Mouse (Mus musculus) neutrophil, adult 59 days (primary cell): ENCODE data around the gene 4932415D10Rik. TPM values are rescaled to one million over a fixed set of nuclear protein-coding genes. Genes with fewer than 3 reads are reported as not detected.

Experiments used
- total RNA-seq, 2 experiments: library from RNA; stranded (reverse); gene quantifications; 1 replicate in 1 of 2; 2 replicates in 1 of 2; pipeline ENCODE4 v1.2.4; 2023

4932415D10Rik gene
- total RNA-seq = not detected

GRCm38 (mm10) chr10:82316482-82316881, at the start of gene 4932415D10Rik:
TSS of gene 4932415D10Rik (minus strand) at chr10:82316582.

GRCm38 (mm10) chr10:82354083-82355010, 38.0 kb upstream of the 4932415D10Rik start, which contains the start of gene Gm4924:
TSS of gene Gm4924 (plus strand) at chr10:82354255.

GRCm38 (mm10) chr10:82240742-82241400, 75.5 kb downstream of the 4932415D10Rik start, which contains the start of gene Zfp938:
TSS of gene Zfp938 (minus strand) at chr10:82241280.

Other genes with a start within 250 kb of the 4932415D10Rik start
- gene BC024063, start 233.2 kb downstream of the 4932415D10Rik start, total RNA-seq = 1 to 10 TPM; 1.6 to 1.8 TPM
- gene AU041133, start 188.6 kb downstream of the 4932415D10Rik start, total RNA-seq = 1 to 10 TPM in 1 of 2 experiments, under 1 TPM in 1; 0.87 to 1.3 TPM
- gene Zfp938, start 75.3 kb downstream of the 4932415D10Rik start, total RNA-seq = 1 to 10 TPM in 1 of 2 experiments, under 1 TPM in 1; 0.84 to 1.5 TPM
- gene Gm4924, start 37.7 kb upstream of the 4932415D10Rik start, total RNA-seq = 1 to 10 TPM in 1 of 2 experiments, under 1 TPM in 1; 0.44 to 1.5 TPM
- gene Gm1553, start 176.0 kb upstream of the 4932415D10Rik start, total RNA-seq = not detected